Mouse (Mus musculus) MEL (cell line): ENCODE results near the gene Trpm1. TPM values are rescaled to one million over a fixed set of nuclear protein-coding genes. Genes with fewer than 3 reads are reported as not detected.

Experiments used
- DNase-seq: peaks from one replicate; pipeline ENCODE4 v3.0.0; 2011; ENCODE audit warnings: low read depth, low spot score
- H3K27ac ChIP-seq: 2 replicates; pipeline ENCODE4 v1.5.1; 2012; ENCODE audit warnings: low read depth, mild to moderate bottlenecking, control low read depth, low read length, moderate library complexity; ENCODE audit not compliant: control insufficient read depth
- H3K27me3 ChIP-seq, 2 experiments: fragments of 150-350 bp in 1 of 2; sonication (generic) in 1 of 2; 2 replicates each; pipeline ENCODE4 v1.6.1; 2012; ENCODE audit warnings: low read length in 2 of 2, mild to moderate bottlenecking in 2 of 2, improper control_type of control experiment in 1 of 2, moderate library complexity in 1 of 2; ENCODE audit not compliant: insufficient read depth in 2 of 2, control insufficient read depth in 1 of 2
- H3K36me3 ChIP-seq, 2 experiments: 2 replicates each; pipeline ENCODE4 v1.6.1; 2012 to 2014; ENCODE audit warnings: low read length in 2 of 2, improper control_type of control experiment in 1 of 2, inconsistent platforms in 1 of 2, mild to moderate bottlenecking in 1 of 2; ENCODE audit not compliant: insufficient read depth in 2 of 2, control insufficient read depth in 1 of 2
- H3K4me1 ChIP-seq, 2 experiments: fragments of 150-350 bp in 1 of 2; sonication (generic) in 1 of 2; 2 replicates each; pipeline ENCODE4 v1.6.1; 2012; ENCODE audit warnings: low read length in 2 of 2, improper control_type of control experiment in 1 of 2, mild to moderate bottlenecking in 1 of 2; ENCODE audit not compliant: insufficient read depth in 2 of 2, control insufficient read depth in 1 of 2
- H3K4me3 ChIP-seq, 2 experiments: fragments of 150-350 bp in 1 of 2; sonication (generic) in 1 of 2; 2 replicates each; pipeline ENCODE4 v1.5.1; 2012; ENCODE audit warnings: low read depth in 2 of 2, low read length in 2 of 2, mild to moderate bottlenecking in 2 of 2, moderate library complexity in 2 of 2, control low read depth in 1 of 2, improper control_type of control experiment in 1 of 2; ENCODE audit not compliant: control insufficient read depth in 1 of 2, insufficient read depth in 1 of 2
- H3K79me2 ChIP-seq: 2 replicates; pipeline ENCODE4 v1.6.1; 2012; ENCODE audit warnings: mild to moderate bottlenecking, low read length, moderate library complexity; ENCODE audit not compliant: control insufficient read depth, poor library complexity, insufficient read depth
- H3K9ac ChIP-seq: 2 replicates; pipeline ENCODE4 v1.6.1; 2012; ENCODE audit warnings: low read depth, mild to moderate bottlenecking, control low read depth, low read length, moderate library complexity; ENCODE audit not compliant: control insufficient read depth, poor library complexity, severe bottlenecking
- H3K9me3 ChIP-seq: fragments of 150-350 bp; sonication (generic); replicated peaks from 2 replicates; pipeline ENCODE4 v1.6.1; 2012; ENCODE audit warnings: mild to moderate bottlenecking, low read length, improper control_type of control experiment, moderate library complexity; ENCODE audit not compliant: insufficient read depth
- CHD1 ChIP-seq: IDR thresholded peaks from 2 replicates; pipeline ENCODE4 v1.6.1; 2012; ENCODE audit warnings: low read depth, mild to moderate bottlenecking, inconsistent platforms, low read length, improper control_type of control experiment
- CHD2 ChIP-seq: IDR thresholded peaks from 2 replicates; pipeline ENCODE4 v1.6.1; 2011; ENCODE audit warnings: low read length, improper control_type of control experiment
- EP300 ChIP-seq, 2 experiments: IDR thresholded peaks; 2 replicates each; pipeline ENCODE4 v1.6.1; 2011; ENCODE audit warnings: improper control_type of control experiment in 2 of 2, low read length in 2 of 2, low read depth in 1 of 2, mild to moderate bottlenecking in 1 of 2
- ETS1 ChIP-seq: IDR thresholded peaks from 2 replicates; pipeline ENCODE4 v1.6.1; 2012; ENCODE audit warnings: low read depth, mild to moderate bottlenecking, inconsistent platforms, low read length, improper control_type of control experiment, moderate library complexity
- GABPA ChIP-seq: IDR thresholded peaks from 2 replicates; pipeline ENCODE4 v1.6.1; 2012; ENCODE audit warnings: low read depth, mild to moderate bottlenecking, inconsistent platforms, low read length, improper control_type of control experiment, moderate library complexity
- JUND ChIP-seq: IDR thresholded peaks from 2 replicates; pipeline ENCODE4 v1.6.1; 2011; ENCODE audit warnings: low read depth, mild to moderate bottlenecking, improper control_type of control experiment, low read length
- MAZ ChIP-seq: IDR thresholded peaks from 2 replicates; pipeline ENCODE4 v1.6.1; 2012; ENCODE audit warnings: low read depth, mild to moderate bottlenecking, inconsistent platforms, low read length, improper control_type of control experiment
- MEF2A ChIP-seq: IDR thresholded peaks from 2 replicates; pipeline ENCODE4 v1.6.1; 2014; ENCODE audit warnings: low read depth, mild to moderate bottlenecking, inconsistent platforms, low read length, improper control_type of control experiment; ENCODE audit not compliant: poor library complexity, insufficient replicate concordance, severe bottlenecking; ENCODE audit errors: extremely low read depth
- NELFE ChIP-seq: IDR thresholded peaks from 2 replicates; pipeline ENCODE4 v1.6.1; 2011; ENCODE audit warnings: low read depth, low read length, improper control_type of control experiment
- NRF1 ChIP-seq: IDR thresholded peaks from 2 replicates; pipeline ENCODE4 v1.6.1; 2014; ENCODE audit warnings: low read depth, mild to moderate bottlenecking, inconsistent platforms, low read length, improper control_type of control experiment, moderate library complexity; ENCODE audit not compliant: poor library complexity, insufficient read depth, severe bottlenecking
- POLR2A ChIP-seq, 2 experiments: IDR thresholded peaks; 2 replicates each; pipeline ENCODE4 v1.6.1; 2011 to 2012; ENCODE audit warnings: low read length in 2 of 2, mild to moderate bottlenecking in 2 of 2, control low read depth in 1 of 2, improper control_type of control experiment in 1 of 2, low read depth in 1 of 2, moderate library complexity in 1 of 2; ENCODE audit not compliant: control insufficient read depth in 1 of 2, insufficient read depth in 1 of 2, poor library complexity in 1 of 2
- POLR2AphosphoS2 ChIP-seq: IDR thresholded peaks from 2 replicates; pipeline ENCODE4 v1.6.1; 2011; ENCODE audit warnings: low read length, improper control_type of control experiment
- POLR2AphosphoS5 ChIP-seq: IDR thresholded peaks from 2 replicates; pipeline ENCODE4 v1.6.1; 2012; ENCODE audit warnings: low read depth, borderline replicate concordance, mild to moderate bottlenecking, inconsistent platforms, low read length, moderate library complexity, mixed read lengths
- SIN3A ChIP-seq: IDR thresholded peaks from 2 replicates; pipeline ENCODE4 v1.6.1; 2012; ENCODE audit warnings: low read length, improper control_type of control experiment, inconsistent platforms
- SMC3 ChIP-seq: IDR thresholded peaks from 2 replicates; pipeline ENCODE4 v1.6.1; 2011; ENCODE audit warnings: low read depth, low read length, improper control_type of control experiment
- TAL1 ChIP-seq: IDR thresholded peaks from 2 replicates; pipeline ENCODE4 v1.6.1; 2012; ENCODE audit warnings: mild to moderate bottlenecking, inconsistent platforms, low read length, moderate library complexity, mixed read lengths
- TBP ChIP-seq: IDR thresholded peaks from 2 replicates; pipeline ENCODE4 v1.8.0; 2011; ENCODE audit warnings: low read depth, low read length, improper control_type of control experiment
- TCF12 ChIP-seq: IDR thresholded peaks from 2 replicates; pipeline ENCODE4 v1.6.1; 2014; ENCODE audit warnings: low read depth, mild to moderate bottlenecking, inconsistent platforms, low read length, improper control_type of control experiment, moderate library complexity
- USF1 ChIP-seq: IDR thresholded peaks from 2 replicates; pipeline ENCODE4 v1.6.1; 2014; ENCODE audit warnings: low read depth, mild to moderate bottlenecking, inconsistent platforms, low read length, improper control_type of control experiment, moderate library complexity
- ZKSCAN1 ChIP-seq: IDR thresholded peaks from 2 replicates; pipeline ENCODE4 v1.6.1; 2012; ENCODE audit warnings: low read depth, mild to moderate bottlenecking, inconsistent platforms, low read length, improper control_type of control experiment, moderate library complexity
- ZMIZ1 ChIP-seq: IDR thresholded peaks from 2 replicates; pipeline ENCODE4 v1.6.1; 2012; ENCODE audit warnings: low read depth, mild to moderate bottlenecking, inconsistent platforms, low read length, improper control_type of control experiment, moderate library complexity
- polyA plus RNA-seq, 2 experiments: library from polyadenylated mRNA; stranded (reverse) in 1 of 2; unstranded in 1 of 2; fragments of >175 nt in 1 of 2; fragments of >200 nt in 1 of 2; gene quantifications; 2 replicates each; pipeline versions ENCODE4 v1.2.1 to v1.2.4; 2012; ENCODE audit warnings: low replicate concordance in 2 of 2, low read depth in 1 of 2; ENCODE audit not compliant: insufficient read length in 2 of 2, insufficient read depth in 1 of 2, missing spikeins in 1 of 2
- total RNA-seq: library from RNA; depleted of rRNA; stranded (reverse); fragments of 300-350 nt; gene quantifications from 2 replicates; pipeline ENCODE4 v1.2.3, GENCODE M21; 2012

Gene Trpm1
- total and polyA plus RNA-seq, 3 experiments = not detected

DNA sequence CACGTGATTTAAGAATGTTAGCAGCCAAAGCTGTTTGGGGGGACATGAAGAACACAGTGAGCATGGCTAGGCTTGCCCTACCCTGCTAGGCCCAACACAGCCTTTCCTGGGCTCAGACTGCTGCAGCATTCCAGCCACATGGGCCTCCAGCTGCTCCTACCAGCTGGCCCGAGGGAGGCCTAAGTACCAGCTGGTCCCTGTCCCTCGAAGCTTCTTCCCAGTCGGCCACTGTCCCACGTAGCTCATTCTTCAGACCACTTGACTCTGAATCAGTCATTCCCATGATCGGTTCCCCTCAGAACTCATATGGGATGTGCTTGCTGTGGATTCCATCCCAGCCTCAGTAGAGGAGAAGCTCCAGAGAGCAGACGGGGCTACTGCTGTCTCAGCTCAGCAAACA, 8.4 kb downstream of the Trpm1 start:
- Histone ChIP-seq H3K4me1 (no peaks in the 10 kb centered on the region), H3K27me3 (no peaks in the 10 kb centered on the region; a peak in 1 of 4 replicates), H3K4me3 (no peak overlapping the region), H3K27ac (no peak overlapping the region), H3K79me2 (no peaks in the 10 kb centered on the region), H3K9me3 (no peaks in the 10 kb centered on the region), H3K9ac (no peak overlapping the region), H3K36me3 (no peaks in the 10 kb centered on the region)
- no peak for DNase-seq
- TF ChIP-seq ZKSCAN1 (no peak), USF1 (no peak), NRF1 (no peak), MAZ (no peak), POLR2AphosphoS5 (no peak), TCF12 (no peak), CHD2 (no peak), ETS1 (no peak), TBP (no peak), SMC3 (no peak), POLR2A (IDR thresholded peaks at IDR 0.05; ENCODE audit: control insufficient read depth in 1 of 2, insufficient read depth in 1 of 2, low read depth in 1 of 2, low read length in 2 of 2, poor library complexity in 1 of 2) (no peak), SIN3A (no peak), JUND (no peak), TAL1 (no peak), NELFE (no peak), MEF2A (no peak)

DNA sequence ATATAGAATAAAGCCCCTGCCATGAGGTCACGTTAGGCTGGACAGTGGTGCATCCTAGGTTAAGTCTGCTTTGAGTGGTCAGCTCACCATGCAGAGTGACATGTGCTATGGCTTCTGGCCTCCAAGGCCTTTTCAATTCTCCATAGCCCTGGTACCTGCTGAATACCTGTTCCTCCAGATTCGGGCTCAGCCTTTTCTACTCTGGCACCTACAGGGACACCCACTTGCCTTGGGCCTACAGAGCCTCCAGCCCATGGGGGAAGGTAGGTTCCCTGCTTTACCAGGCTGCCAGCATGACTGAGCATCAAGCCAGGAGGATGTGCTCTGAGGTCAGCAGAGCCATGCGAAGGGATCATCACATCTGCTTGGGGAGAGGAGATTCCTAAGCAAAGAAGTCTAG, 9.5 kb downstream of the Trpm1 start:
- Histone ChIP-seq H3K79me2 (no peaks in the 10 kb centered on the region), H3K36me3 (no peaks in the 10 kb centered on the region), H3K27ac (no peak overlapping the region), H3K27me3 (no peaks in the 10 kb centered on the region; a peak in 1 of 4 replicates), H3K4me1 (no peaks in the 10 kb centered on the region), H3K9ac (no peak overlapping the region), H3K4me3 (no peak overlapping the region), H3K9me3 (no peaks in the 10 kb centered on the region)
- DNase-seq = no peak
- TF ChIP-seq SIN3A (no peak), EP300 (IDR thresholded peaks at IDR 0.05; ENCODE audit: low read depth in 1 of 2, low read length in 2 of 2) (no peak), SMC3 (no peak), GABPA (no peak), TAL1 (no peak), TBP (no peak), NRF1 (no peak), NELFE (no peak), CHD1 (no peak), ETS1 (no peak), ZMIZ1 (no peak), POLR2AphosphoS2 (no peak)
